Mouse (Mus musculus): ENCODE data around the gene Lemd2. TPM values are rescaled to one million over a fixed set of nuclear protein-coding genes. Genes with fewer than 3 reads are reported as not detected.

Gene Lemd2
- polyA plus RNA-seq (2015; fragmentation: Nextera tagmentation; extraction: Ambion mirVana) = 9.4 and 9.8 TPM in 2 replicates

GRCm38 (mm10) chr17:27204075-27204909 lies at the start of gene Lemd2:
TSS of gene Lemd2 (minus strand) at chr17:27204469.

GRCm38 (mm10) chr17:27167545-27167944 lies 36.7 kb downstream of the Lemd2 start, which contains the start of gene Ip6k3:
TSS of gene Ip6k3 (minus strand) at chr17:27167795.

Other genes with a start within 250 kb of the Lemd2 start
- 3.6 and 5.1 TPM in 2 replicates for gene Zbtb9, start 231.3 kb downstream of the Lemd2 start, polyA plus RNA-seq (2015; fragmentation: Nextera tagmentation; extraction: Ambion mirVana)
- 2.6 and 2.7 TPM in 2 replicates for gene Bak1, start 175.5 kb downstream of the Lemd2 start, polyA plus RNA-seq (2015; fragmentation: Nextera tagmentation; extraction: Ambion mirVana)
- gene Itpr3, start 147.2 kb downstream of the Lemd2 start, polyA plus RNA-seq (2015; fragmentation: Nextera tagmentation; extraction: Ambion mirVana) = 1.1 TPM in 2 replicates
- 390 and 413 TPM in 2 replicates for gene Uqcc2, start 70.6 kb downstream of the Lemd2 start, polyA plus RNA-seq (2015; fragmentation: Nextera tagmentation; extraction: Ambion mirVana)
- 33.5 and 35.6 TPM in 2 replicates for gene Ip6k3, start 36.7 kb downstream of the Lemd2 start, polyA plus RNA-seq (2015; fragmentation: Nextera tagmentation; extraction: Ambion mirVana)